Mouse (Mus musculus): ENCODE measurements at regions not wholly inside any gene's neighbourhood (a gene's known extent, or its start where the extent isn't known, plus 50 kb on each side); places are given as distances from the start of the nearest gene placed in this dataset.

DNA sequence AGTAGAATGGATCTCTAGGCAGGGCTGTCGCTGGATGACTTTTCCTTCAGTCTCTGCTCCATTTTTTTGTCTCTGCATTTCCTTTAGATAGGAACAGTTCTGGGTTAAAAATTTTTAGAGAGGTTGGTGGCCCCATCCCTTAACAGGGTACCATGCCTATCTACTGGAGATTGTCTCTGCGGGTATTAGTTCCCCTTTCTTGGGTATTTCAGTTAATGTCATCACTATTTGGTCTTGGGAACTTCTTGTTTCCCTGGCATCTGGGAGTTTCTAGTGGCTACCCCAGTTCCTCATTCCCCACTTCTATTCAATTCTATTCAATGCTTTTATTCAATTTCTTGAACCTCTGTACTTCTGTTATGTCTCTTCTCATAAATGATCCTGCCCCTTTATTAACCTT, 3016.3 kb downstream of the Gm37988 start:
- 96% methylated on average over 2 of the region's 2 CpGs for WGBS

More for the DNA sequence above, 3016.3 kb downstream of the Gm37988 start:
- ATAC-seq = no peak
- Histone ChIP-seq H3K9me3 (replicated peaks; ENCODE audit: control insufficient read depth, low read length, poor library complexity, severe bottlenecking) (no peaks in the 10 kb centered on the region), H3K4me2 (ENCODE audit: low read length) (no peak overlapping the region), H3K27me3 (ENCODE audit: control insufficient read depth, insufficient read depth, low read depth, low read length) (no peaks in the 10 kb centered on the region), H3K4me1 (ENCODE audit: control insufficient read depth, insufficient read depth, low read length) (no peaks in the 10 kb centered on the region), H3K36me3 (ENCODE audit: control insufficient read depth, insufficient read depth, low read length) (no peaks in the 10 kb centered on the region), H3K9ac (ENCODE audit: low read depth, low read length) (no peak overlapping the region), H3K4me3 (ENCODE audit: low read depth, low read length) (no peak overlapping the region), H3K27ac (ENCODE audit: low read length) (no peak overlapping the region)

Measured in midbrain, embryonic 16.5 days (tissue).